Mouse (Mus musculus) R1 (cell line): ENCODE data around the gene Krtap6-2.

Experiments used
- DNase-seq: peaks from one replicate; pipeline ENCODE4 v3.0.0-alpha.2; 2018; ENCODE audit warnings: low read depth, low spot score

Gene Krtap6-2

DNA sequence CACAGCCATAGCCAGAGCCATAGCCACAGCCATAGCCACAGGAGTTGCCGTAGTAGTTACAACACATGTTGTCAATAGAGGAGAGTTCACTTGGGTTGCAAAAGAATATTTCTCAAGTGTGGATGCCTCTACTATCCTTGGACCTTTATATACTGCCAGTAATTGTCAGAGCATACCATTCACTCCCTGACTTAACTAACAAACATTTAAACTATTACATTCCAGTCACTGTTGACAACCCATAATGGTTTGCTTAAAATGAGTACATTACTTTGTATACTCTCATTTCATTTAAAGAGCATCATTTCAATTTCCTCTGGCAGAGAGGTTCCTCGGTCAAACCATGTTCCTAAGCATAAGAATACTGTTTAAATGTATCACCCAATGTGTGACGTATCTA lies at the start of gene Krtap6-2:
Gene Krtap6-2 (minus strand): TSS at position 101 of the 400 bp plus-strand sequence.
- no peak for DNase-seq

DNA sequence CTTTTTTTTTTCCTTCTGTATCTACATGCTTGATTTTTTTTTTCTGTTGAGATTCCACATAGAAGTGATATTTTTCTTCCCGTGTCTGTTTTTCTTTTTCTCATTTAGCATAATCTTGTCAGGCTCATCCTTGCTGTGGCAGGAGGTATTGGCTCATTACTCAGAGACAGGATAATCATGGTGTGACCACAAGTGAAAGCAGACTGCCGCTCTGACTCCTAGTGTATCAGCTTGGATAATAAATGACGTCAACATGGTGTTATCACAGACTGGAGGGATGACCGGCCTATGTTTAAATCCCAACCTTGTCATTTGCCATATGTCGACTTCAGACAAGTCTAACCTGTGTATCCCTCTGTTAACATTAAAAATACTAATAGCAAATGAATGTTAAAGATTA lies 41.3 kb upstream of the Krtap6-2 start:
- no peak for DNase-seq

DNA sequence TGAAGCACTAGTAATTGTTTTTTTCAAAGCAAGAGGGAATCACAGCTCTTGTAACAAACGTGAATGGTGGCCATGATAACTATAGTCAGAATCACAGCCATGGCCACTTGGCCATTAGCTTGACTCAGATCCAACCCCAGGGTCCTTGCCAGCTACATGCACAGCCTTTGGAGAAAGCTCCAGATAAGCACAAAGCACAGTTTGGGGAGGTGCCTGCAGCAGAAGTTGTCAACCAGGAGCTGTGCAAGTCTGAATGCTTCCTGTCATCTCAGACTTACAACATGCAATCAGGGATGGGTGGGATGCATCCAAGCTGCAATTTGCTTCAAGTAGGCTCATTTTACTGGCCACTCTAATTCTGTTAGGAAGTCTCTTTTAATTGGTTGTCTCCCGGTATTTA lies 9.7 kb upstream of the Krtap6-2 start:
- DNase-seq, result no peak

DNA sequence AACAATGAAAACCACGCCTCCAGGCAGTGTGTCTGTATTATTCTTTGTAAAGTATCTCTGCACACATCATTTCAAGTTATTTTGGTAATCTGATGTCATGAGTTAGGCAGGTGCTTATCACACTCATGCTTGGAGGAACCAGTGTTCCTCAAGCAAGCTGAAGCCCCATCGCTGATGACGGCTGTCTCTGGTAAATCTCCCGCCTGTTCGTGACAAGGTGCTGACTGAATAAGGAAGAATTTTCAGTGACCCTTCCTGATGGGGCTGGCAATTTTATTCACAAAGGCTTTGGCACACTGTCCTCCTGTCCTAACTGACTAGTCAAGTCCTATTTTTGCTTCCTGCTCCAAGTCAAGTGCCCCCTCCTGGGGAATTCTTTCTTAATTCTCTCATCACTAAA lies 5.4 kb upstream of the Krtap6-2 start:
- DNase-seq, result no peak

DNA sequence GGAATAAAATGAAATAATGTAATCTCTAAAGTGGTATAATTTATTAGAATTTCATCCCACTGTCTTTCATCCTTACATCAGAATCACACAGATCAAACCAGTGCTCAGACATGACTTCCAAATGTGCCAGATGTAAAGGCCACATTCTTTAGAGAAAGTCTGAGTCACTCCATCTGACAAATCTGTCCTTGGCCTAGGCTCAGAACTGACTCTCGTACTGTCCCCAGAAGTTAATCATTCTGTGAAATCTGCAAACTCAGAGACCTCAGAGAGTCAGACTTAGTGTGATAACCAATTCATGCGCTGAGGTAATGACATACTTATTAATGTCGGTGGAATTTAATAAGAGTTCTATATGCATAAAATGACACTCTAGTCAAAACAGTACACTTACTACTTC lies 3.6 kb downstream of the Krtap6-2 start:
- no peak for DNase-seq

DNA sequence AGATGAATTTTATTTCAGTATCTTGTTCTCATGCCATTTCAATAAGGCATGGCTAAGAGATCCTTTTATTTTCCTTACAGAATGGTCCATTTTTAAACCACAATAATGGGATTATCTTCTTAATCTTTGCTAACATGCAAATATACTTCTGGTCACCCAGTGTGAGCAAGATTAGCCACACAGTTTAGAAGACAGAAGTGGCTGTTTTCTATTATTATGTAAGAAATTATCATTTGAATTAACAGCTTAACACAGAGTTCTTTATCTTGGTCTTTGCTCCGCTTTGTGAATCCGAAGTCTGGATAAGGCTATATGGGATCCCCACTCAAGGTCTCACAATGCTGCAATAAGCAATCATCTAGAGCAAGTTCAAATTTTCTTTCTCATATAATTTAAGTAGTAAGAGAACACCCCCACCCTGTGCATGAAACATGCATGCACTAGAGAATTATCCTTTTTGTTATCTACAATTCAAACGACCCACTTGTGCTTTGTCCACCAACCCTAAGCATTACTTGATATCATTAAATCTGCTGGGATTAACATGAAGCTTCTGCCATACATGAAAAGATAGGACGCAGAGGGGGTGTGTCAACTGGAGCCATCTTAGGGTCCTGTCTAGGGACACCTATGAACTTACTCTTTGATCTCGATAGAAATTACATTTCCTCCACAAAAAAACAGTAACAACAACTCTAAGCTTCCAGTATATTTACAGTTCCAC lies 9.4 kb downstream of the Krtap6-2 start:
- DNase-seq, result peak; percentile 11

DNA sequence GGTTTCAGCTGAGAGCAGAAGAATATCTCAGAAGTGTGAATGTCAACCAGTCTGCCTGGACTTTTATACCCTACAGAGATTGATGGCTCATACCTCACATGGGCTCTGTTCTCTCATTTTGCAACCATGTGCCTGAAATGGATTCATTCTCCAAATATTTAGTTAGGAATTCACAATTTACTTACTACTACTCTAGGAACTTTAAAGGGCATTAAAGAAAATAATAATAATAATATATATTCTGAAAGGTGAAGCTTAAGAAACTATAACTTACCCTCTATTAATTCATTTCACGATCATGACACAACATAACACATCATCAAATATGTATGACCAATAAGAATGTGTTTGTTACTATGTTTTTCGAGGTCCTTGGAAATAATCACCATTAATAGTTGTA lies 16.1 kb downstream of the Krtap6-2 start, which contains the start of gene Krtap21-1:
Gene Krtap21-1 (minus strand): TSS at position 101 of the 400 bp plus-strand sequence.
- no peak for DNase-seq

DNA sequence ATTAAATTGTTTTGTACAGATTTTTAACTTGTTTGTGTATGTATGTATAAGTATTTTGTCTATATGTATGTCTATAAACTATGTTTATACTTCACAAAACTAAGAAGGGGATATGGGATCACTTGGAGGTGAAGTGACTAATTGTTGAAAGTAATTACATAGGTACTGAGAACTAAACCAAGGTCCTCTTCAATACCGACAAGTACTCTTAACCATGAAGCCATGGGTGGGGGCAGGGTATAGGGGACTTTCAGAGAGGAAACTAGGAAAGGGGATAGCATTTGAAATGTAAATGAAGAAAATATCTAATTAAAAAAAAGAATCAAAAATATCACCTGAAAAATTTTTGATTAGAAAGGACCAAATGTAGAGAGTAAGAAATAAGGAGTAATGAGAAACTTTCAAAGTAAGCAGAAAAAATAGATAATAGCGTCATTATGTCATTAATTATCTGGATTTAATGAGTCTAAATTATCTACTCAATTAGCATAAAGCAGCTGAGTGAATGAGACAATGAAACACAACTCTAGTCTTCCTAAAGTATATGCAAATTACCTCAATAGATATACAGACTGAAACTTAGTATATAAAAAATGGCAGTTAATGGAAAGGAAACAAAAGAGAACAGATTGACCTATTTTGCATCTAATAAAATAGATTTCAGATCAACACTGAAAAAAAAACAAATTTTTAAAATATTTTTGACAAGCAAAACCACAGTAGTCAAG lies 47.0 kb downstream of the Krtap6-2 start:
- no peak for DNase-seq
